Mouse (Mus musculus): Measurements from ENCODE around the gene Ctso.

The Ctso gene

DNA sequence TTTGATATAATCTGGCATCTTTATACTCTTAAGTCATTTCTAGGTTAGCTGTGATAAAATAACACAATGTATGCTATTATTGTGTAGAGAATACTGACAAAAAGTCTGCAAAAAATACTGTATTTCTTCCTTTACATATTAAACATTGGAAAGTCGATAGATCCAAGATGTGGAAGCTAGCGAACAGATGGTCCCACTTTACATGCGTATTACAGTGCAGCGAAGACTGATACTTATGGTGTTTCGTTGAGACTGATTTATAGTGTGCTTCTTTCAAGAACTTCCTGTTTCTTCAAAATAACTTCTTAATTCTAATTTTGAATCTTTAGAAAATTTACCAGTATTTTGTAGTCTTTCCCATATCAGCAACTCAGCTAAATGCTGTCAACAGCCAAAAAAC is 25.1 kb downstream of the Ctso start:
- DNase-seq = no peak

DNA sequence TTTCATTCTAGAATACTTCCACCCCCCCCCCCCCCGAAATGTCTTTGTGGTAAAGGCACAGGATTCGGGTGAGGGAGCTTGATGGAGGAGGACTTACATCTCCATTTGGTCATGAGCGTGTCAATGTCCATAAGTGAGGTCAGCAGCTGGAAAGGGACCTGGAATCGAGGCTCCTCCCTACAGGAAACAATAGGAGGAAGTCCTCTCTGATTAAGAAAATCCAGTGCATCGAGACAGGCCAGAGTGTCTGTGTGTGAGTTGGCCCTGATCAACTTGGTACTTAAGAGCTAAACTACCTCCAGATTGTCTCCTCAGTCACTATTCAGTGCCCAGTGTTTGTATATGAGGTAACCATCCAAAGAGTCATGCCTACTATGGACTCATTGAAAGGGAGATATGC is 28.9 kb downstream of the Ctso start:
- DNase-seq = no peak

DNA sequence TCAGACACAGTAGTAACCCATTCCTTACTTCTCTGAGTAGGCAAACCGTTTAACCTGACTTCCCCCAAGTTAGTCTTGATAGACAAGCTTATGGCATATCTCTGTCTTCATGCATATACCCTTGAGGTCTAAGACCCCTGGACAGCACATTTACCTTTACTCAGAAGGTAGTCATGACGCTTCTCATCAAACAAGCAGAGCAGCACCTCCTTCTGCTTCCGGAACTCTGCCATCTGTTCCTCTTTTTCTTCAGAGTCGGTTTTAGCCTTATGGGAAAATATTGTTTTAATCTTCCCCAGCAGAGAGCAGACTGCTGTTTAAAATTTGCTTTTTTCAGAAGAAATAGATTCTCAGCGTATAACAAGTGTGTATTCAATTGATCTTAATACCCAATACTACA is 31.4 kb downstream of the Ctso start:
- DNase-seq = no peak

DNA sequence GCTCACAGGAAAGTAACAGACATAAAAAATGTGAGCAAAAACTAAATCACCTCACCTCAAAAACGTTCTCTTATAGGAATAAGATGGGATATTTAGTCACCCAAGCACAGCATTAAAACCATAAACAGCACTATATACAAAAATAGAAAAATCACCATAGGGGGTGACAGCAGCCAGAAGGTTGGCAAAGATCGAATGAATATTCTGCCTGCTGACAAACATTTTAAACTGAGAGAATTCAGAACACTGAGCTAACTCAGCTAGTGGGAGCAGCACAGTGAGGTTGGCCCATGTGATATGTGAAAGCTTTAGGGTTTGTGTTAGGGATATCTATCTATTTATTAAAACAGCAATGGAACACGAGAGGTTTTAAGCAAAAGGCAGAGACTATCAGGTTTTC is 32.2 kb downstream of the Ctso start:
- DNase-seq = no peak

DNA sequence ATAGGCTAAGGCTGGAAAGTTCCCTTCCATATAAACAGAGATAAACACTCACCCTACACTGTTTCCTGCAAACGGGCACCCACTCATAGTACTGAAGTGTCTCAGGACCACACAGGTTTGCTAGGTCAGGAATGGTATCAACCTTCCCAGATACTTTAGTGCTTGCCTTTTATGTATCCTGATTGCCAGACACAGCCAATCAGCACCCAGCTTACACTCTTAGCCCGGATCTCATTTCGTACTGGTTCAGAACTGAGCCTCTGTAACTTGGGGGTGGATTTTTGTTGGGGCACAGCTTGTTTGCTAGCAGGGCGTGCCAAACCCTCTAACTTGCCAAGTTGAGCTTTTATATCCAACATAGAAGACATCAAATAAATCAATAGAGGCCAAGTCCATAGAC is 43.2 kb downstream of the Ctso start:
- DNase-seq = no peak

DNA sequence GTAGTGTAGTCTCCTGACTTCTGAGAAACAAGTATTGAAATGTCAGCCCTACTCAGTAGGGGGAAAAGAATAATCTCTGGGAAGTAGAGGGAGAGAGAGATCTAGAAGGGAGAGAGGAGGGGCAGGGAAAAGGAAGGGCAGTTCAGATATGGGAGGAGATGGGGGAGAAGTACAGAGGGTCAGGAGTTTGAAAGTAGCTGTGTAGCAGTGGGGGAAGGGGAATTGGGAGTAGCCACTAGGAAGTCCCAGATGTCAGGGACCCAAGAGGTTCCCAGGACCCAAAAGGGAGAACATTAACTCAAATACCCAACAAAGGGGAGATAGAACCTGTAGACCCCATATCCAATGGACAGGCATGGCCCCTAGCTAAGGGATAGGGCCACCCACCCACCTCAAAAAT is 43.7 kb downstream of the Ctso start, which contains the start of gene Tdo2:
Gene Tdo2, minus strand, starts transcription at position 101 of the 400 bp plus-strand sequence.
- no peak for DNase-seq

DNA sequence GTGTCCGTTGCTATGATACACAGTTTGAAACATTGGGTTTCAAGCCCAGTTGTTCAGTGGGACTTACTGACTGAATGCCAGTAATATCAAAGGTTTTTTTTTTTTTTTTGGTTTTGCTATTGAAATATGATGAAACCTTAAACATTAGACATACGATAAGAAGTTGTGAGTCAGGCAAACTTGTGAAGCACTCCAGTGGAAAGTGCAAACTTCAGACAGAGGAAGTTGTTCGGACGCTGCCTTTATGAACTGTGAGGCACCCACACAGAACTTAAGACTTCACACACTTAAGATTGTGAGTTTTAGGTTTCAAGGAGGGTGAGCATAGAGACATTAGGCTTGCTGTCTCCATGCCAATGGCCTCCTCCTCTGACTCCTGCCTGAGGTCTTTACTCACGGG is 49.2 kb downstream of the Ctso start:
- no peak for DNase-seq

DNA sequence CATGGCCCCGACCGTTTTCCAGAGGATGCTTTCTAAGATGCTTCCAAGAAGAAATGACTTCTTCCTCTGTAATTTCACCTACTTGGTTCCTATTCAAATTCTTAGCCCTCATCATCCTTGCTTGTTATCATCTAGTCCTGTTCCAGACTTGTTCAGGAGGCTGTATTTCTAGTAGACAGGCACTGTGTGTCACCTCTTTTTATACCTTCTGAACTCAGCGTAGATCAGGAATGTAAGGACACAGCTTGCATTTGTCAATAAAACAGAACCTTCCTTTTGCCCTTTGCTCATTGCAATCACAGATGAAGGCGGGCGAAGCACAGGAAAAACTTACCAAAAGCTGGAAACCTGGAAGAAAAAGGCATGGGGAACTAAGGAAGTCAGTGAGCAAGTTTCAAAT is 49.6 kb downstream of the Ctso start, which contains the start of gene Asic5:
Gene Asic5, plus strand, starts transcription at position 301 of the 400 bp plus-strand sequence.
- no peak for DNase-seq

DNA sequence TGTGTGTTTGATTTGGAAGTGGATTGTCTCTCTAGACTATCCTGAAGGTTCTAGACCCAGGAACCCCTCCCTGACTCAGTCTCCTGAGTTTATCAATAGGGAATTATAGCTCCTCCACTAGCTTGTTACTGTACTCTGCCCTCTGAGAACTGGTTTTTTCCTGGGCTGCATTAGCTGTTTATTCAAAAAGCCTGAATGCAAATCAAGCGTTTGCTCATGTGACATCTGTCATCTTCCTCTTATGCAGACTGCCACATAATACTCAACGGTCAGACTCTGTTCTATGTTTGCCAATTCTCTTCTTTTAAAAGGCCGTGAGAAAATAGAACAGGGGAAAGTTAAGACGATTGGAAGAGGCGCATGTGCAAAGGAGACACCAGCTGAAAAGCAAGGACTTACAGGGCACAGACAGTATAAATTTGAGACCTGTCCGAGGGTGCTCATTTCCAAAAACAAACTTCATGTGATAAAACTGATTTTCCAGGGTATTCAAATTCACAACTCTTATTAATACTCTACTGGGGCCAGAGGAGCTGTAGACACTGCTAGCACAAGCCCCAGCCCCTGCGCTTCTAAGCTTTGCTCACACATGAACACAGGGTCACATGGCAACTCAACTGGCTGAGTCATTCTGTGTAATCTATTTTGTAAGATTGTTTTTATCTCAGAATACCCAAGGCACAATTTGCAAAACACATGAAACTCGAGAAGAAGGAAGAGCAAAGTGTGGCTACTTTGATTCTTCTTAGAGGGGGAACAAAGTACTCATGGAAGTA is 50.9 kb downstream of the Ctso start:
- no peak for DNase-seq

DNA sequence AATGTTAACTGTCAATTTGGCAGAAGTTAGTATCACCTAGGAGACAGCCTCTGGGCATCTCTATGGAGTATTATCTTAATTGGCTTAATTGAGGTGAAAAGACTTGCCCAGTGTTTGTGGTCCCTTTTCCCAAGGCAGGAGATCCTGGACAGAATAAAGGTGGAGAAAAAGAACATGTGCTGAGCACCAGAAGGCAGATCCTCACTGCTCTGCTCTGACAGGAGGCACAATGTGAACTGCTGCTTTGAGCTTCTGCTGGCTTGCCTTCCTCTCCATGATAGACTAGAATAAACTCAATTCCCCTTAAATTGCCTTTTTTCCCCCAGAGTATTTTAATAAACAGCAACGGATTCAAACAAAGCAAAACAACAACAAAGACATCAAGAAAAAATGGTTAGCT is 52.7 kb downstream of the Ctso start:
- no peak for DNase-seq

DNA sequence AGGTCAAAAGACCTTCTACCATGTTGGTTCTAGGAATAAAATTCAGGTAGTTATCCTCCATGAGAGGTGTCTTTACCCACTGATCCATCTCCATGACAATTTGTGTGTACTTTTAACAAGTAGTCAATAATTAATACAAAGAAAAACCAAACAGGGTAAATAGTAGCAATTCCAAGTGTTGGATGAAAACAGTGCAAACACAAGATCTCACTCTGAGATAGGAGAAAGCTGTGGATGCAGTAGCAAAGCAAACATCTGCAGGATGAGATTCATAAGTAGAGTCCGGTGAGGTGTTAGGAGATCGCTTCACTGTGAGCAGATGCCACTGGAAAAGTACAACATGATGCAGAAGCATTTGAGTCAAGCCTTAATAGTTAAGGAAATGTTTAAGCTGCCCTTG is 53.7 kb downstream of the Ctso start:
- no peak for DNase-seq

DNA sequence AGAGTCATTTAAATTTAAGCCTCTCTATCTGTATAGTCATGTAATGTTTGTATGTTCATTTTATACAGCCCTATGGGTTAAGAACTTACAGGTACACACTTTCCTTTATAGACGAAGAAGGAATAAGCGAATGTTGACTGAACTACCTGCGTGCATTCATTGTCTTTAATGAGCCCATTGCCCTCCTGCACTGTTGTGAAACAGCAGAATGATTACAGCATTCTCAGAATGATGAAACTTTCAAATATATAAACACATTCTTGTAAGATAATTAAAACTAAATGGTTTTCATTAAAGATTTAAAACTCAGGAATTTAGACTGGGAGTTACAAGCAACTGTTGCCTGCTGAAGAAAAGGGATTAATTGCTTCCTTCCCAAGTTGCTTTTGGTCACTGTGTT is 55.2 kb downstream of the Ctso start:
- DNase-seq = no peak

DNA sequence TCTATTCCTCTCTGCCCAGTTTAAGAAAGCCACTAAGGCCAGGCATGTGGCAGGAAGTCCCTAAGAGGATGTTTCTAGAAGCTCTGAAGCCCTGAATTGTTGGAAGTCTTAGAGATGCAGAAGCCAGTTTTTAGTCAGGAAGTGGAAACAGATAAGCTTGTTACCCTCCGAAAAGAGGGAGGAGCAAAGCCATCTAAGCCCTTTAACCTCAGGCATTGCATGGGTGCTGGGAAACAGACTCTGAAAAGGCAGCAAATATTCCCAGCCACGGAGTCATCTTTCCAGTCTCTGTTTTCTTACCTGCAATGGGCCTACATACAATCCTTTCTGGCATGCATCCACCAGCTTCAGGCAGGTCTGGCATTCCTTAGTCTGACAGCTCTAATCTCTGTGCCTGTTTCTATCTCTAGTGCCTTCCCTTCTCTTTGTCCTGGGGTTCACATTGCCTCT is 57.3 kb downstream of the Ctso start:
- DNase-seq = no peak

DNA sequence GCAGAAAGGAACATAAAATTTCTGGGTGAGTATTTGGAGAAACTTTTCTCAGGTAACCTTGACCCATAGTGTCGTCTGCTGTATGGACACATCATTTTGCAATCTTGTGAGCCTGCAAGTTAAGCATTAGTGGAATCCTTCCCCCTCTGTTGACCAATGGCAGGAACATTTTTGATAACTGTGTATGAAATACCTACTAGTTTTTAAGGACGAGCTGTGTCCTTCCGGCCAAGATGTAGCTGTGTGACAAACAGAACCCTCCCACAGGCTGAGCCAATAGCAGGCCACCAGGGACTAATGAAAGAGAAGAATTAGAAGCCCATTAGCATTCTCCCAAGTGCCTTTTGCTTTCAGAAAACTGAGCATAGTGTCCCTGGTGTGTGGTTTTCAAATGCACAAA is 58.1 kb downstream of the Ctso start:
- no peak for DNase-seq

DNA sequence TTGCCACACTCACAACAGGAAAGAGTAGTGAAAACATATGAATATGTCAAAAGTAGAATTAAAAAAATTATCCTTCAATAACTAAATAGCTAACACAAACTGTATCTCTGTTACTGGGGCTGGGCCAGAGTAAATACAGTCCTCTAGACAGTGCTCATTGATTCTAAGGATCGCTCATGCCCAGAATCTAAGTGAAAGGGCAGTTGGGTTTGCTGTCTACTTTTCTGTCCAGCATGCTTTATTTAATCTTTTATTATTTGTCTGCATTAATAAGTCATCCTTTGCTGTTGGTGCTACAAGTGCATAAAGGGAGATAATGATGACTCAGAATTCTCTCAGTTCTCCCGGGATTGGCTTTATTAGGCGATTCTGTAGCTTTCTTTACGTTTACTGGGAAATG is 63.0 kb downstream of the Ctso start:
- DNase-seq = no peak

DNA sequence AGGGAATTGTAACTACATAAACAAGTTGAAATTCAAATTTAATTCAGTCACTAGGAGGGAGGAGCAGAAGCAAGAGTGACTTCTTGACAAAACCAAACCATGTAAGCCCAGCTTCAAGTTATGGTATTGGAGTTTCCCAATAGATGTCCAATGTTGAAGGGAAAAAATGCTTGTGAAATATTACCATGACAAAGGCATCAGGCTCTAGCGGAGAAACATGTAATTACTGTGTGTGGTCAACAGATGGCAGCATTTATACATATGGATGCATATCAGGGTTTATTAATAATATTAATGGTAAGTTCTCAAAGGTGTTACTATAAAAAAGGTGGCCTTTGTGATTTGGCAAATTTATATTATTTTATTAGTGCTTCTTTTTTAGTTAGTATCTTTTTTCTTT is 63.6 kb downstream of the Ctso start:
- DNase-seq = peak; percentile 16
